Mouse (Mus musculus) testis, adult 2 months (tissue): ENCODE data around the gene Kdm5b.

Experiments used
- CTCF ChIP-seq: fragments of 200-500 bp; IDR thresholded peaks from 2 replicates; pipeline ENCODE4 v1.5.1; 2012; ENCODE audit warnings: low read depth, mild to moderate bottlenecking, inconsistent platforms, low read length, moderate library complexity; ENCODE audit not compliant: control insufficient read depth, insufficient read depth, insufficient replicate concordance
- POLR2A ChIP-seq: fragments of 200-500 bp; IDR thresholded peaks from 2 replicates; pipeline ENCODE4 v1.6.1; 2012; ENCODE audit warnings: low read depth, mild to moderate bottlenecking, inconsistent platforms, low read length, moderate library complexity; ENCODE audit not compliant: control insufficient read depth

- TF ChIP-seq CTCF (no peak), POLR2A (no peak)
Measured at GRCm38 (mm10) chr1:134646963-134647282, 87.0 kb downstream of the Kdm5b start.
